Mouse (Mus musculus): ENCODE data around the gene Zfp64.

Zfp64 gene

DNA sequence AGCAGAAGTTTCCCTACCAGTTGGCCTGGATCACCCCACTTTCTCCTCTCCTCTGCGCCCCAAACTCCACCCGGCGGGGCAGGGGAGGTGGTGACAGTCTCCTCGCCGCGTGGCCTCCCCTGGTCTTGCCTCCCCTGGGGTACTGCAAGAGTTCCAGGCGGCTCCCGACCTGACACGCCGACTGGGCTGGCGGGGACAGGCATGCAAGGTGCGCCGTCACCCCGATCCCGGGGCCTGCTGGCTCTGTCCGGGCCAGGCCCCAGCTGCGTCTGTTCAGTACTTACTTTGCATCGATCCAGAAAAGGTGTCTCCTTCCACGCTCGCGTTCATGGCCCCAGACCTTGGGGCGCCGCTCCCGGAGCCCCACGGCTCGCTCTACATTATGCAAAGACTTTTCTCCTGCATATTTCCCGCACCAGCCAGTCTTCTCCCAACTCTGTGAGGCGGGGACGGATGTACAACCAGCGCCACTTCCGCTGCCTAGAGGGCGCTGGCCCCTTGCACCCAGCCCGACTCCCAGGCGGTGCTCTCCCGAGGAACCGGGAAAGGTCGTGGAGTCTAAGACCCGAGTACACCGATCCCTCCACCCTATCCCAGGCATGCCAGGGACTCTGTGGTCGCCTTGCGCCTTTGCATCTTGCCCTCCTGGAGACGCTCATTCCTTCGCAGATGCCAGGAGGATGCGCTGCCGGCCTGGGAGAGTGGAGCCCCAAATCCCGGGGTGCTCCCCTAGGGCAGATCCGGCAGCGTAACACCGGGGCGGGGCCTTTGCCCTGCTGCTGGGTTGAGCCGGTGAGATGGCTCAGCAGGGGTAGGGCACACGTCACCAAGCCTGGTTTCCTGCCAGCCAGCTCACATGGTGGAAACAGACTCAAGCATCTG is at the start of gene Zfp64:
Gene Zfp64, minus strand, starts transcription at position 753 of the 882 bp plus-strand sequence.
- peak; percentile 93 for ATAC-seq (ENCODE audit: low TSS enrichment)

DNA sequence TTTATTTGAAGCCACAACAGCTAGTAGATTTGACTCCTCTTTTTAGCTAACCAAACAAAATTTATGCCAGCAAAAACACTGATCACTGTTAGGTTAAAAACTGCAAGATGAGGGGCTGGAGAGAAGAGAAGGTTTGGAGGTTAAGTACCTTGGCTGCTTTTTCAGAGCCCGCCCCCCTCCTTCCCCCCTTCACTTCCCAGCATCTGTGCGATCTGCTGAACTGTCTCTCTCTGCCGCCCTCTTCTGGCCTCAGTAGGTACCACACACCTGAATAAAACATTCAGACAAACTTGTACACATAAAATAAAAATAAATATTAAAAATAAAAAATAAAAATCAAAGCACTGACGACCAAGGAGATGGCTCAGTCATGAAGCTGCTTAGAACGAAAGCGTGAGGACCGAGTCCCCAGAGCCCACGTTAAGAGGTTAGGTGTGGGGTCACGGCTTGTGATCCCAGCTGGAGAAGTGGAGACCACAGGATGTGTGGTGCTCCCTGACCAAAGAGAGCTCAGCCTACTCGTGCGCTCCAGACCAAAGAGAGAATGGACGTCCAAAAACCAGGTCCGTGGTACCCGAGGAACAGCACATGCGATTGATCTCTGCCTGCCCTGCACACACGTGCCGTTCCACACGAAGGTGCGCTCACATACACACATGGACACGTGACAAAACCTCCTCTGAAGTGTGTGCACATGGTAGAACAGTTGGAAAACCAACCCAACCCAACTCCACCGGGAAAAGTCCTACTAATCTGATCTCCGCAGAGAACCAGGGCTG is 37.4 kb upstream of the Zfp64 start:
- ATAC-seq (ENCODE audit: low TSS enrichment), result no peak

DNA sequence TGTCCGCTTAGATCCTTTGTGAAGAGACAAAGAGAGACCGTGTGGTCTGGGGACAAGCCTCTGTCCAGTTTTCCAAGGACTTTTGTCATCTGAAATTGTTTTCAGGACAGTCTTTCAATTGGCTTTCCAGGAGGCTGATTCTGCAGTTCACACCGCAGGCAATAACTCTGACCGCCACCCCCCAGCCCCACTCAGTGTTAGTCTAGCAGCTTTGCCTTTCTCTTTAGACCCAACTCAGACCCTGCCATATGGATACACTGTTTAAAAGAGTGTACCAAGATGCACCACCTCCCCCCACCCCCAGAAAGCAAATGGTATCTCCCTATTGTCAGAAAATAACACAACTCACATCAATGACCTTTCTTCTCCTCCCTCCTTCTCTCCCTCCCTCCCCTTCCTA is 35.6 kb upstream of the Zfp64 start:
- ATAC-seq (ENCODE audit: low TSS enrichment), result no peak

DNA sequence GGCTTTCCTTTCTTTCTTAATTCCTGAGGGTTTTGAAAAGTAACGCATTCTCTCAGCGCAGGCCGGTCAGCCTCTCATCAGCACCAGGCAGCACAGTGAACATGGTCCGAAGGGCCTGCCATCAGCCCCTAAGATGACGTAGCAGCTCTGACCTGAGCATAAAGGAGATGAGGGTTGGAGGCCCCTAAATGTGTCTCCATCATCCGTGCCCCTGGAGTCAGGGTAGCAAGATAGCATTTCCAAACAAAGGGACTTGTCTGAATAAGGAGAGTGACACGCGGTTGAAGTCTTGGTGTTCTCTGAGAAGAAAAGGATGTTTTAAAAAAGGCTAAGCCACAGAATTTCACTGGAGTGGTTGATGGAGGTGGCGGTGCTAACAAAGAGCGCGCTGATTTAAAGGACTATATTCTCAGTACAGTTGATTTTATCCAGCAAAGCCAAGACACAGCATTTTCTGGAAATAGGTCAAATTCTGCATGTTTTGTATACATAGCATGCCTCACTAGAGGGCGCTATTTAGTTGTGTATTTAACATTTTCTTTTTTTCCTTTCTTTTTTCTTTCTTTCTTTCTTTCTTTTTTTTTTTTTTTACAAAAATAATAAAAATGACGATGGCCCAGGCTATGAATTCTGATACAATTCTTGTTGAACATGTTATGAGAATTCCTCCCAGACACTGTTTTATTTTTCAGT is 34.8 kb upstream of the Zfp64 start:
- 0 out of 2 replicates have a peak, but pooled peaks have one; percentile 31 for ATAC-seq (ENCODE audit: low TSS enrichment)

DNA sequence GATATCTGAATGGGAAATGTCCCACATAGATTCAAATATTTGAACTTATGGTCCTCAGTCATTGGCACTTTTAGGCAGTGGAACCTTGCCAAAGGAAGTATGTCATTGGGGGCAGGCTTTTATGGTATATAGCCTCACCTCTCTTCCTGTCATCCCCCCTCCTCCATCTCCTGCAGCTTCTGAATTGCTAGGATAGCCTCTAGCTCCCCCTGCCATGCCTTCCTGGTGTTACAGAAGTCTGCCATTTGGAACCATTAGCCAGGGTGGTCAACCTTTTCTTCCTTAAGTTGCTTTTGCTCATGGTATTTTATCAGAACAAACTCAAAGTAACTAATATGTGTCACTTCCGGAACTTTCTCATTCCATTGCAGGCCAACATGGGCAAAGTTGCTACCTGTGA is 32.7 kb upstream of the Zfp64 start:
- ATAC-seq (ENCODE audit: low TSS enrichment), result no peak

DNA sequence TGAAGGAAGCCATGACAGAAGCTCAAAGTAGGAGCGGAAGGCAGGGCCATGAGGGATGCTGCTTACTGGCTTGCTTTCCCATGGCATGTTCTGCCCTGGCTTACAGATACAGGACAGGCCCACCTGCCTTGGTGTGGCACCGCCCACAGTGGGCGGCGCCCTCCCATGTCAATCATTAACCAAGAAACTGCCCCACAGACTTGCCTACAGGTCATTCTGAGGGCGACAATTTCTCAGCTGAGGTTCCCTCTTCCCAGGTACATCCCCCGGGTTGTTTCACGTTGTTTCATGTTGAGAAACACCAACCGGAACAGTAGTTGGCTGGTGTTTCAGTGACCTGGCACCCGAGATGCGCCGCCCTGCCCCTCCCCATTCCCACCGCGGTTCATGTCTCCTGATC is 32.0 kb upstream of the Zfp64 start:
- no peak for ATAC-seq (ENCODE audit: low TSS enrichment)

DNA sequence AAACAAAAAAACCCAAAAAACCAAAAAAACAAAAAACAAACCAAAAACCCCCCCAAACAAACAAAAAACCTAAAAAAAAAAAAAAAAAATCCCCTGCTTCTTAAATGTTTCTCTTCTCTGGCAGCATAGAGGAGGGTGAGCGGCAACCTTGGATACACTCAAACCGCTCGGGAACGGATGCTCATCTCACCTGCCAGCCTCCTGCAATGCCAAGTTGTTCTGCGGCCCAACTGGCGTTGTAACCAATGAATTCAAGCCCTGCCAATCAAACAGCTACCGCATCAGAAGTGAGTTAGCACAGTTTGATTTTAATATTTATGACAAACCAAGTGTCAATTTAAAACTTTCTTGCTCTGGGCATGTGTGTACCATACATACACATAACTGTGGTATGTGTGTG is 26.6 kb upstream of the Zfp64 start:
- ATAC-seq (ENCODE audit: low TSS enrichment), result no peak

DNA sequence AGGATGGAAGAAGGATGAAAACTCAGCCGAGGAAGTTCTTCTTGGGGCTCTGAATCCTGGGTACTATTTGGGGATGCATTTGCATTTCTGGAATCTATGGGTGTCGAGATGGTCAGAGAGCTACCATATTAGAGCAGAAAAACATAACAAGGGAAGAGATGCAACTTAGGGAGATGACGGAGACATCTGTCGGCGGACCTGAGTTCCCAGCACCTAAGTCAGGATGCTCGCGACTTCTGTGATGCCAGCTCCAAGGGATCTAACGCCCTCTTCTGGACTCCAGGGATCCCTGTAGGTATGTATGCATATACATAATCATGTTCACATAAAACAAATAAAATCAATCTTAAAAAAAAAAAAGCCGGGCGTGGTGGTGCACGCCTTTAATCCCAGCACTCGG is 26.1 kb upstream of the Zfp64 start:
- no peak for ATAC-seq (ENCODE audit: low TSS enrichment)

DNA sequence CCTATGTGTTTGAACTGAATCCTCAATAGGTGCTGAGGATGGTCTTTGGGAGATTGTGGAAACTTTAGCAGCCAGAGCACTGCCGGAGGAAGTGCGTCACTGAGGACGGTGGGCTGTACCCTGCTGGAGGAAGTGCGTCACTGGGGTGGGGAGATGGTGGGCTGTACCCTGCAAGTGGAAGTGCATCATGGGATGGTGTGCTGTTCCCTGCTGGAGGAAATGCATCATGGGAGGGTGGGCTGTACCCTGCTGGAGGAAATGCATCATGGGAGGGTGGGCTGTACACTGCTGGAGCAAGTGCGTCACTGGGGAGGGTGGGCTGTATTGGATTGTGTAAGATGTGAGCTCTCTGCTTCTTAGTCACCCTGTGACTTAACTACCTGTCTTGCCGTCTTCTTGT is 25.5 kb upstream of the Zfp64 start:
- peak; percentile 83 for ATAC-seq (ENCODE audit: low TSS enrichment)

DNA sequence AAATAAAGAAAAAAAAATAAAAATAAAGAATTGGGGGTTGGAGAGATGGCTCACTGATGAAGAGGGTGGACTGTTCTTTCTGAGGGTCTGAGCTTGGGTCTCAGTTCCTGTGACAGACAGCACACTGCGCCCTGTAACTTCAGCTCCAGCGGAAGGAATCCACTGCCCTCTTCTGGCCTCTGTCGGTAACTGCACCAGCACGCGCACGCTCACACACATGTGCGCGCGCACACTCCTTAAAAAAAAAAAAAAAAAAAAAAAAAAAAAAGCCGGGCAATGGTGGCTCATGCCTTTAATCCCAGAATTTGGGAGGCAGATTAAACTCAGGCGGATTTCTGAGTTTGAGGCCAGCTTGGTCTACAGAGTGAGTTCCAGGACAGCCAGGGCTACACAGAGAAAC is 24.4 kb upstream of the Zfp64 start:
- ATAC-seq (ENCODE audit: low TSS enrichment), result no peak

DNA sequence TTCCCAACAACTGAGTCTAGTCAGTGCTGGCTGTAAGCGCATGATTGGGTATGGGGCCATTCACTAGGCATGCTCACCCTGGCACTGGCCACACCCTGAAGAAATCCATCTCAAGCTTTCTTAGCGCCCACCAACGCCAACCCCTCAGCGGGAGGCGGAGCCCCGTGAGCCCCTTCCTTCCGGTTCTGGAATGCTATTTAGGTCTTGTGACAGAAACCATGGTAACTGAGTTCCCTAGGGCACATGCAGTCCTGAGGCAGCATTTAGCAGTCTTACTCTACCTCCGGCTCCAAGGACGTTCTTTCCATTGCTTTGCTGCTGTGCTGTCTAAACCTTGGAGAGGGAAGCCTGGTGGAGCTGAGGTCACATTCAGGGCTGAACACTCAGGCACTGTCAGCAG is 22.6 kb upstream of the Zfp64 start:
- no peak for ATAC-seq (ENCODE audit: low TSS enrichment)

DNA sequence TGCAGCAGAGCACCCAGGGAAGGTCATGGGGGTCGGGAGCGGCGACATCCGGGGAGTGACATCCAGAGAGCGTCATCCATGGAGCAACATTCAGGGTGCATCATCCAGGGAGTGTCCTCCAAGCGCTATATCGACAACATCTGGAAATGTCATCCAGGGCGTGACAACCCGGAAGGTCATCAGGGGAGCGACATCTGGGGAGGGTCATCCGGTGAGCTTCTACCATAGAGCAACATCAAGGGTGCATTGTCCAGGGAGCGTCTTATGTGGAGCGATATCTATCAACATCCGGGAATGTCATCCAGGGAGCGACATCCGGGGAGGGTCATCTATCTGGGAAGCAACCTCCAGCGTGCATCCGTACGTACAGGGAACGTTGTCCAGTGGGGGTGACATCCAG is 14.7 kb upstream of the Zfp64 start:
- ATAC-seq (ENCODE audit: low TSS enrichment), result no peak

DNA sequence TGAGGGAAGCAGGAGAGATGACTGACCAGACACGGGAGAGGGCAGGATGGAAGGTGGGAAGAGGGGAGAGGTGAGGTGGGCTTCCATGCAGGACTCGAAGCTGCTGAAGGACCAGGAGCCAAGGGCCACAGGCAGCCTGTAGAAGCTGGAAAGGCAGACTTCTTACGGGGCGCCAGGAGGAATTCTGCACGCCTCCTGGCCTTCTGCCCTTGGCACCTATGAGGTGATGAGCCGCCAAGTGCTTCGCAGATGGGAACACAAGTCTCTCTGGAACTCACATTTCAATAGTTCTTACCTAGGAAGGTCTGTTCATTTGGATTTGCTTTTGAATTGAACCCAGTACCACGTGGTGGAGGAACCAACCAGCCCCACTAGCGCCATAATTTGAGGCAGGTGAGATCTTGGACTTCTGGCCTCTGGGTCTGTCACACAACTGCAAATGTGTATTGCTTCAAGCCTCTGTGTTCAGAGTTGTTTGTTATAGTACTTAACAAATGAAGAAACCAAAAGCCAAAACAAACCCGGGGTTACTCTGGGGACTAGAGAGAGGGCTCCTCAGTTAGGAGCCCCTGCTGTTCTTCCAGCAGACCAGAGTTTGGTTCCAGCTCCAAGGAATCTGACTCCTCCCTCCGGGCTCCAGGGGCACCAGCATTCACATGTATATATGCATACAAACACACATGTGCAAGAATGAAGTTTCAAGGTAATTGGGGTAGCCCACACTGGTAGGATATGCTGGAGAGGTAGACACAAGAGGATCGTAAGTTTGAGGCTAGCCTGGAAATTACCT is 12.9 kb upstream of the Zfp64 start:
- no peak for ATAC-seq (ENCODE audit: low TSS enrichment)

DNA sequence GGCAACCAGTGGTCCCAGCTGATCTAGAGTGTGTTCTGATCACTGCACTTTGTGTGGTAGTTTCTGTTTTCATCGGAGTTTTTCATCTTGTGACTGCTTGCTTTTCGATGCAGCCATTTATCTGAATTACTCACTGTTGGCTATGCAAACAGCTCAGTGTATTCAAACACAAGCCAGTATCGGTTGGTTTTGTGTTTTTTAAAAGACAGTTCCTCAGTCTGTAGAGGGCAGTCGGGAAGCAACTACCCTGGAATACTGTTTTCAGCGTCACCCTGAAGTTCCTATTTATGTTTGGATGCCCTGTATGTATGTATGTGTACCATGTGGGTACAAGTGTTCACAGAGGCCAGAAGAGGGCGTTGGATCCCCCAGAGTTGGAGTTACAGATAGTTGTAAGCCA is 11.1 kb upstream of the Zfp64 start:
- no peak for ATAC-seq (ENCODE audit: low TSS enrichment)

DNA sequence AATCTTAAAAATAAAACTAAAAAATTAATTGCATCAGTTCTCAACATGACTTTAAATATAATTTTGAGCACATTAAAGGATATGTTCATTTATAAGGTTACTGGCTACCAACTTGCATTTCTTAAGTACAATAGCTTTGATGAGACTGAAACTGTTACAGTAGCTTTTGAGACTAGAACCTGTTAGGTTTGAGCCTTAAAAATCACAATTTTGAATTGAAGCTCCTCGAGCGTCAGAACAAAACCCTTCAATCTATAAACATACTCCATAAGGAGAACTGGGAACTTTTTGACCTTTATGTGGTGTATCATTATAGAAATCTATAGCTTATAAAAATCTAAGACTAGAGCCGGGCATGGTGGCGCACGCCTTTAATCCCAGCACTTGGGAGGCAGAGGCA is 9.5 kb upstream of the Zfp64 start:
- no peak for ATAC-seq (ENCODE audit: low TSS enrichment)

DNA sequence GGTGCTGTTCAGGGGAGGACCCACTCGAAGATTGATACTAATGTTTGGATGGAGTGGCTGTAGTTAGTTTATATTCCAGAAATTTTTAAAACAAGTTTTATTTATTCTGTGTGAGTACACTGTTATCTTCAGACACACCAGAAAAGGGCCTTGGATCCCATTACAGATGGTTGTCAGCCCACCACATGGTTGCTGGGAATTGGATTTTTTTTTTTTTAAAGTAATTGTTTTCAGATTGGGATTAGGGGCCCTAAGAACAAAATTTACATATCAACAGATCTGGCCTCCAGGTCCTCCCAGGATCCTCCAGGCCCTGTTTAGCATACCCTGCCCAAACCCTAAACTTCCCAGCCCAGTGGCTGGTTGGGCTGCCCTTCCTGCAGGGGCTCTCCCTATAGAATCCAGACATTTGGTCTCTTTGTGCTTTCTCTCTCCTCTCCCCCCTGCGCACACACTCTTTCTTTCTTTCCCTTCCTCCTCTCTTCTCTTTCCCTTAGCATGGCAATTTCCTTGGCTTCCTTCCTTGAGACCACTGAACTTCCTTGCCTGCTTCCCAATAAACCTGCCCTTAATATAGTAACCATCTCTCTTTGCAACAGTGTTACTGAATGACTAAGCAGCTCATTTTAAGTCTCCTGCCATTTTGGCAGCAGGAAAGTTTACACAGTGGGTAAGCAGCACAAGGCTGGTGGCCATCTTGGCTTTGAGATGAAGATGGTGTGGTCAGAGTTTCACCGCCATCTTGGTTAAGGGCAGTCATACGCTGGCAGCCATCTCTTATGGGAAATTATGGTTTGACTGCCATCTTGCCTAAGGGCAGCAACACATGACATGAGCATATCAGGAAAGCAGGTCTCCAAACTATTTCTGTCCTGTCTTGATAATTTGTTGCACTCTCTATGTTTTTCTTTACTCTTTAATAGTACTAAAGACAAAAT is 6.6 kb upstream of the Zfp64 start:
- ATAC-seq (ENCODE audit: low TSS enrichment), result no peak

DNA sequence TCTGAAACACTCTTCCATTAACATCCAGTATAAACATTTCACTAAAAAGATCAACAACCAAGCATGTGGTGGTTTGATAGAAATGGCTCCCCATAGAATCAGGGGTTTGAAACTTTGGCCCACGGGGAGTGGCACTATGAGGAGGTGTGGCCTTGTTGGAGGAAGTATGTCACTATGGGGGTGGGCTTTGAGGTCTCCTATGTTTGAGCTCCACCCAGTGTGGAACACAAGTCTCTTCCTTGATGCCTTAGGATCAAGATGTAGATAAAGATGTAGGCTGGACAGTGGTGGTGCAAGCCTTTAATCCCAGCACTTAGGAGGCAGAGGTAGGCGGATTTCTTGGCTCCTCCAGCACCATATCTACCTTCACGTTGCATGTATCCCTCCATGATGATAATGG is 5.4 kb upstream of the Zfp64 start:
- ATAC-seq (ENCODE audit: low TSS enrichment), result no peak

DNA sequence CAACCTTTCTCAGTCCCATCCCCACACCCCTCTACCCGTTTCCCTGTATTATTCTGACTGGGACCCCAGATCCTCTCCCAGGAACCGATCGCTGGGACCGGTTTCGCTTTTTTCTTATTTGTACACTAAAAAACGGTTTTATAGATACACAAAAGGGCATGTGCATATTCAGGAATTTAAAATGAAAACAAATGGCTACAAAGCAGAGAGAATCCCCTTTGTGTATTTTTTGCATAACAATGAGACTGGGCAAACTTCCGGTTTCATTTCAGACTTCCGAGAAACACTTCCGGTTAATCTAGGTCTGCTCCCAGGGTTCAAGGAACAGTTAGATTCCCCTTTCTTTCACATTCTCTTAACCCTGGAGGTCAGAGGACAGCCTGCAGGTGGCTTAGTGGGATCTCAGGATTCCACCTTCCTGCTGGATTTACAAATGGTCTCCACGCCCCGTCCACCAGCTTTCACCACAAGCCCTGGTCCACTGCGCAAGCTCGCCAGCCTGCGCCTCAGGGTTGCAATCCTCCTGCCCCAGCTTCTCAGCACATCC is 4.0 kb upstream of the Zfp64 start:
- ATAC-seq (ENCODE audit: low TSS enrichment), result no peak

DNA sequence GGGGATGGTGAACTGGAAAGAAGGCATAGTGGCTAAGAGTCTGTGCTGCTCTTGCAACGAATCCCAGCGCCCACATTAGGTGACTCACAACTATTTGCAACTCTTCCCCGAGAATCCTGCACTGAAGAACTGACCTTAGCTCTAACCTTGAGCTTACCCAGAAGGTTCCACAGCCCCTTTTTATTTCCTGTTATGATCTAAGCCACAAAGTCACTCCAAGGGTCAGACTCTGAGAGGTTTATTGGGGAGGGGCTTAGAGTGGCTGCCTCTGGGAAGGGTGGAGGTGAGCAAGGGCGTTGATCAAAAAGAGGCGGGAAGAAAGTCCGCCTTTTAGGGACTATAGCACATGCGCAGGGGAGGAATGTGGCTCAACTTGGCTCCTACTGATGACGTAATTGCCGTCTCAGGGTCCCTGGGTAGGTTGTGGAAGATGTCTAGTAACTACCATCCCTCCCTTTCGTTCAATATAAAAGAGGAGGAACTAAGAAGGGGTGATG is 511 bp upstream of the Zfp64 start:
- ATAC-seq (ENCODE audit: low TSS enrichment), result peak; percentile 53

DNA sequence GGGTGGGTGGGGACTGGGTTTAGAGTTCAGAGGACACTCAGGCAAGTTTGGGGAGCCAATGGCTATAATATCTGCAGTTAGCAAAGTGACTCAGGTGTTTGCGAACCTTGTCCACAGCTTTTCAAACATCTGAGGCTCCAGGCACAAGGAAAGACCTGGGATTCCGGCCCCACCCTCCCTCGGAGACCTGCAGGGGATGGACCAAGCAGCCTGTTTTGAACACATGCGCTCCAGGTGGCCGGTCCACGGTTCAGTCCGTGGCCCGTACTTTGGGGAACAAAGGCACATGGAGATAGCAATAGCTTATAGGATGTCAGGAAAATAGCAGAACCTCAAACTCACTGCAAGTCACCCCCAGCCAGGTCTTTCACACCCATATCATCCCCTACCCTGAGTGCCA is 1.0 kb downstream of the Zfp64 start:
- no peak for ATAC-seq (ENCODE audit: low TSS enrichment)

Data from frontal cortex, adult (tissue).